Mouse (Mus musculus) lung, adult 2 months (tissue): ENCODE results near the gene Bnip3.

Experiments used
- CTCF ChIP-seq: fragments of 200-500 bp; IDR thresholded peaks from 2 replicates; pipeline ENCODE4 v1.5.1; 2011; ENCODE audit warnings: mild to moderate bottlenecking, low read length, control low read depth; ENCODE audit not compliant: insufficient read depth
- POLR2A ChIP-seq: fragments of 200-500 bp; IDR thresholded peaks from 2 replicates; pipeline ENCODE4 v1.6.1; 2011; ENCODE audit warnings: low read depth, mild to moderate bottlenecking, control low read depth, low read length, borderline replicate concordance; ENCODE audit errors: extremely low read depth

- TF ChIP-seq POLR2A (no peak), CTCF (no peak)
These were observed 59.2 kb downstream of the Bnip3 start for GRCm38 (mm10) chr7:138850083-138850482.
